Mouse (Mus musculus) heart, embryonic 11.5 days (tissue): Measurements from ENCODE around the gene Ttc6. TPM values are rescaled to one million over a fixed set of nuclear protein-coding genes. Genes with fewer than 3 reads are reported as not detected.

ENCODE experiments used
- ATAC-seq: fragments of 200-750 bp; cut with Nextera tagmentation; replicated peaks from 2 replicates; pipeline ENCODE4 v1.8.0; 2017; ENCODE audit warnings: moderate library complexity; ENCODE audit not compliant: insufficient number of reproducible peaks, low FRiP score, low TSS enrichment
- H3K27ac ChIP-seq: fragments of 300-500 bp; sonication (generic); 2 replicates; pipeline ENCODE4 v1.5.1; 2014; ENCODE audit warnings: mild to moderate bottlenecking, low read depth, low read length
- H3K27me3 ChIP-seq: fragments of 300-500 bp; sonication (generic); 2 replicates; pipeline ENCODE4 v1.6.1; 2014; ENCODE audit warnings: mild to moderate bottlenecking, low read length, mixed read lengths; ENCODE audit not compliant: control insufficient read depth, insufficient read depth
- H3K36me3 ChIP-seq: fragments of 300-500 bp; sonication (generic); 2 replicates; pipeline ENCODE4 v1.6.1; 2014; ENCODE audit warnings: mild to moderate bottlenecking, low read length, moderate library complexity, mixed read lengths; ENCODE audit not compliant: control insufficient read depth, insufficient read depth
- H3K4me1 ChIP-seq: fragments of 300-500 bp; sonication (generic); 2 replicates; pipeline ENCODE4 v1.6.1; 2014; ENCODE audit warnings: low read length; ENCODE audit not compliant: control insufficient read depth, insufficient read depth
- H3K4me2 ChIP-seq: fragments of 300-500 bp; sonication (generic); 2 replicates; pipeline ENCODE4 v1.6.1; 2014; ENCODE audit warnings: mild to moderate bottlenecking, moderate library complexity
- H3K4me3 ChIP-seq: fragments of 300-500 bp; sonication (generic); 2 replicates; pipeline ENCODE4 v1.5.1; 2014; ENCODE audit warnings: low read depth, low read length
- H3K9ac ChIP-seq: fragments of 300-500 bp; sonication (generic); 2 replicates; pipeline ENCODE4 v1.6.1; 2014; ENCODE audit warnings: mild to moderate bottlenecking, low read depth, low read length, moderate library complexity
- H3K9me3 ChIP-seq: fragments of 300-500 bp; sonication (generic); replicated peaks from 2 replicates; pipeline ENCODE4 v1.6.1; 2016; ENCODE audit warnings: low read length; ENCODE audit not compliant: control insufficient read depth
- WGBS: fragments of 180-500 bp; shearing (Covaris S2); extraction: QIAGEN DNeasy Blood & Tissue Kit; methylation state at CpG from one replicate; pipeline ENCODE4 v1.1.7; 2014; ENCODE audit not compliant: insufficient replicate concordance; 5-methylcytosine and 5-hydroxymethylcytosine counted together
- polyA plus RNA-seq: library from polyadenylated mRNA; unstranded; fragments of >200 nt; fragmentation: Nextera tagmentation; extraction: Ambion mirVana; gene quantifications from 2 replicates; pipeline ENCODE4 v1.2.1, GENCODE M21; 2014

Gene Ttc6
- 0.10 and 0.49 TPM in 2 replicates for polyA plus RNA-seq

- Histone ChIP-seq H3K4me3 (no peak within 1 kb of the TSS), H3K36me3 (no peaks in the 10 kb centered on the region), H3K9me3 (0 out of 2 replicates have a peak, but pooled peaks cover 4% of the 10 kb centered on the region), H3K4me2 (no peak within 1 kb of the TSS), H3K9ac (no peak within 1 kb of the TSS), H3K4me1 (no peaks in the 10 kb centered on the region), H3K27ac (no peak within 1 kb of the TSS), H3K27me3 (no peaks in the 10 kb centered on the region; the same call in 1 of the 2 replicates)
- no peak for ATAC-seq
- WGBS, result 81% methylated on average over 6 of the region's 6 CpGs
Observed at GRCm38 (mm10) chr12:57563909-57564308, at the start of gene Ttc6. Ttc6 (plus strand) TSS chr12:57564113.

- Histone ChIP-seq H3K4me3 (no peak overlapping the region), H3K4me1 (no peaks in the 10 kb centered on the region), H3K4me2 (no peak overlapping the region), H3K9ac (no peak overlapping the region), H3K9me3 (no peaks in the 10 kb centered on the region), H3K27me3 (no peaks in the 10 kb centered on the region), H3K36me3 (no peaks in the 10 kb centered on the region), H3K27ac (no peak overlapping the region)
- WGBS, result 54% methylated on average over 1 of the region's 1 CpGs
- no peak for ATAC-seq
Observed at GRCm38 (mm10) chr12:57514552-57514951, 49.4 kb upstream of the Ttc6 start.

- ATAC-seq, result no peak
- Histone ChIP-seq H3K4me1 (no peaks in the 10 kb centered on the region), H3K36me3 (no peaks in the 10 kb centered on the region), H3K27ac (no peak overlapping the region), H3K9me3 (no peaks in the 10 kb centered on the region), H3K27me3 (no peaks in the 10 kb centered on the region), H3K4me3 (no peak overlapping the region), H3K9ac (no peak overlapping the region), H3K4me2 (no peak overlapping the region)
- WGBS, result 59% methylated on average over 12 of the region's 12 CpGs
Observed at GRCm38 (mm10) chr12:57515702-57516377, 48.1 kb upstream of the Ttc6 start.

GRCm38 (mm10) chr12:57528335-57528734 lies 35.6 kb upstream of the Ttc6 start:
- no peak for ATAC-seq
- Histone ChIP-seq H3K9ac (no peak overlapping the region), H3K36me3 (no peaks in the 10 kb centered on the region), H3K4me3 (no peak overlapping the region), H3K27me3 (peaks cover 32% of the 10 kb centered on the region), H3K4me1 (no peaks in the 10 kb centered on the region), H3K4me2 (no peak overlapping the region), H3K27ac (no peak overlapping the region), H3K9me3 (no peaks in the 10 kb centered on the region)
- WGBS, result 72% methylated on average over 4 of the region's 4 CpGs

- Histone ChIP-seq H3K4me3 (no peak overlapping the region), H3K9me3 (no peaks in the 10 kb centered on the region), H3K27me3 (peaks cover 52% of the 10 kb centered on the region), H3K9ac (no peak overlapping the region), H3K4me1 (peaks cover 3% of the 10 kb centered on the region; the same call in 1 of the 2 replicates), H3K4me2 (no peak overlapping the region), H3K27ac (no peak overlapping the region), H3K36me3 (no peaks in the 10 kb centered on the region)
- WGBS, result 20% methylated on average over 9 of the region's 9 CpGs
- ATAC-seq, result no peak
Observed at GRCm38 (mm10) chr12:57530474-57530873, 33.4 kb upstream of the Ttc6 start.

- Histone ChIP-seq H3K4me3 (peak overlapping the region; percentile 15; the same call in 1 of the 2 replicates), H3K36me3 (no peaks in the 10 kb centered on the region), H3K9ac (no peak overlapping the region), H3K27me3 (peaks cover 81% of the 10 kb centered on the region), H3K27ac (no peak overlapping the region), H3K9me3 (no peaks in the 10 kb centered on the region), H3K4me1 (peaks cover 3% of the 10 kb centered on the region; the same call in 1 of the 2 replicates), H3K4me2 (peak overlapping the region; percentile 36)
- no peak for ATAC-seq
- 3% methylated on average over 4 of the region's 6 CpGs for WGBS
Observed at GRCm38 (mm10) chr12:57534517-57534878, 29.4 kb upstream of the Ttc6 start.

- no peaks in the 10 kb centered on the region for H3K9me3 ChIP-seq
- no peak overlapping the region for H3K27ac ChIP-seq
- peak overlapping the region; percentile 36 for H3K4me2 ChIP-seq
- H3K27me3 ChIP-seq, result peaks cover 87% of the 10 kb centered on the region
- peak; percentile 42 for ATAC-seq
- peaks cover 3% of the 10 kb centered on the region; the same call in 1 of the 2 replicates for H3K4me1 ChIP-seq
- H3K36me3 ChIP-seq, result no peaks in the 10 kb centered on the region
- WGBS, result under 1% methylated on average over 39 of the region's 39 CpGs
- peak overlapping the region; percentile 15; the same call in 1 of the 2 replicates for H3K4me3 ChIP-seq
- no peak overlapping the region for H3K9ac ChIP-seq
Observed at GRCm38 (mm10) chr12:57534879-57535611, 28.9 kb upstream of the Ttc6 start.

GRCm38 (mm10) chr12:57536056-57536908 lies 27.6 kb upstream of the Ttc6 start:
- 2% methylated on average over 25 of the region's 25 CpGs for WGBS
- no peak overlapping the region for H3K4me3 ChIP-seq
- H3K9ac ChIP-seq, result no peak overlapping the region
- no peak overlapping the region for H3K27ac ChIP-seq
- H3K4me2 ChIP-seq, result no peak overlapping the region
- H3K9me3 ChIP-seq, result no peaks in the 10 kb centered on the region
- no peak for ATAC-seq
- peaks cover 85% of the 10 kb centered on the region for H3K27me3 ChIP-seq
- peaks cover 3% of the 10 kb centered on the region; the same call in 1 of the 2 replicates for H3K4me1 ChIP-seq
- no peaks in the 10 kb centered on the region for H3K36me3 ChIP-seq
